Comparison of ENCODE assay signal across 28 mouse cellular contexts in genomic region chr10:9756546-9756945, GRCm38 (mm10).
DNase-seq lines count a peak whose midpoint lies in the region; ATAC-seq and TF ChIP-seq lines count a peak whose summit lies in the region.
"Had no signal": no experiment of that assay in that cellular context is flagged by ENCODE, and none has a peak within 500 bp of the region (broad histone marks: within the 10 kb centered on the region; RNA-seq: fewer than 3 reads in every experiment).

No protein-coding gene starts in this region.

- ATAC-seq in intestine, embryonic 15.5 days, result peak; percentile 69
- ATAC-seq in intestine, postnatal 0 days, result no peak; the same call in 1 of the 2 replicates
- ATAC-seq in midbrain, embryonic 14.5 days (ENCODE audit: low FRiP score, low TSS enrichment), result no peak
- ATAC-seq: forebrain, embryonic 13.5 days; forebrain, embryonic 16.5 days; hindbrain, postnatal 0 days; Patski had no signal

- peak; percentile 15 for DNase-seq in kidney, adult 2 months
- no peak for DNase-seq in kidney, adult 9 months
- no peak for DNase-seq in T-cell, adult 2 months (ENCODE audit: low spot score)
- no peak for DNase-seq in midbrain, embryonic 14.5 days
- DNase-seq: adrenal gland, adult 2 months; adrenal gland, postnatal 14 days; B cell, adult 2 months; cerebellum, adult 11 months; cerebellum, adult 2 months; cerebellum, adult 9-11 months; cerebellum, postnatal 25 days; gastrocnemius, postnatal 10 days; gastrocnemius, postnatal 36 days; heart, adult 2 months; heart, postnatal 14 days; heart, postnatal 4 days had no signal

- TF ChIP-seq CTCF in kidney, adult 2 months (conservative IDR thresholded peaks at IDR 0.05; ENCODE audit: insufficient read depth, insufficient read length, low read depth, low read length), result no peak
- TF ChIP-seq CTCF in intestine, postnatal 0 days (IDR thresholded peaks at IDR 0.05; ENCODE audit: low read depth), result no peak

- H3K4me1 ChIP-seq in kidney, adult 2 months (ENCODE audit: control insufficient read depth, insufficient read depth, low read length), result no peaks in the 10 kb centered on the region
- H3K4me1 ChIP-seq in intestine, embryonic 15.5 days (replicated peaks), result peaks cover 3% of the 10 kb centered on the region; the same call in 1 of the 2 replicates
- H3K4me1 ChIP-seq in intestine, postnatal 0 days (replicated peaks; ENCODE audit: control insufficient read depth, insufficient read depth, low read length), result no peaks in the 10 kb centered on the region
- H3K4me1 ChIP-seq in midbrain, embryonic 14.5 days (ENCODE audit: control insufficient read depth, insufficient read depth, low read length), result no peaks in the 10 kb centered on the region
- H3K4me1 ChIP-seq: forebrain, embryonic 10.5 days; forebrain, embryonic 13.5 days had no signal

- no peaks in the 10 kb centered on the region for H3K27me3 ChIP-seq in kidney, adult 2 months (replicated peaks; ENCODE audit: control insufficient read depth, insufficient read depth, low read length)
- no peaks in the 10 kb centered on the region for H3K27me3 ChIP-seq in intestine, embryonic 15.5 days (replicated peaks)
- no peaks in the 10 kb centered on the region for H3K27me3 ChIP-seq in intestine, postnatal 0 days (replicated peaks; ENCODE audit: control insufficient read depth, insufficient read depth, low read length)
- H3K27me3 ChIP-seq in midbrain, embryonic 14.5 days (ENCODE audit: control insufficient read depth, insufficient read depth, low read length), result no peaks in the 10 kb centered on the region
- H3K27me3 ChIP-seq: CH12.LX; forebrain, embryonic 13.5 days; heart, embryonic 13.5 days; Patski had no signal

- H3K4me3 ChIP-seq in kidney, adult 2 months (ENCODE audit: insufficient read depth, low read depth, low read length), result no peak overlapping the region
- no peak overlapping the region for H3K4me3 ChIP-seq in intestine, embryonic 15.5 days (replicated peaks)
- H3K4me3 ChIP-seq in intestine, postnatal 0 days (ENCODE audit: low read depth, low read length), result no peak overlapping the region
- H3K4me3 ChIP-seq in midbrain, embryonic 14.5 days (replicated peaks; ENCODE audit: low read depth, low read length), result no peak overlapping the region
- H3K4me3 ChIP-seq: forebrain, embryonic 10.5 days; forebrain, embryonic 13.5 days; heart, adult 2 months; heart, embryonic 10.5 days; heart, embryonic 13.5 days had no signal

- no peak overlapping the region for H3K9ac ChIP-seq in intestine, embryonic 15.5 days
- no peak overlapping the region for H3K9ac ChIP-seq in intestine, postnatal 0 days (ENCODE audit: low read depth, low read length)
- no peak overlapping the region for H3K9ac ChIP-seq in midbrain, embryonic 14.5 days (replicated peaks; ENCODE audit: low read length)
- H3K9ac ChIP-seq: forebrain, embryonic 13.5 days; heart, embryonic 13.5 days; hindbrain, embryonic 14.5 days had no signal

- no peak overlapping the region for H3K4me2 ChIP-seq in intestine, embryonic 15.5 days (replicated peaks)
- H3K4me2 ChIP-seq in intestine, postnatal 0 days (replicated peaks; ENCODE audit: low read depth), result peak overlapping the region; percentile 39
- H3K4me2 ChIP-seq in midbrain, embryonic 14.5 days (ENCODE audit: low read length), result no peak overlapping the region
- H3K4me2 ChIP-seq: forebrain, embryonic 13.5 days; heart, embryonic 13.5 days; hindbrain, embryonic 14.5 days had no signal

- H3K27ac ChIP-seq in kidney, adult 2 months (ENCODE audit: insufficient read depth, low read depth, low read length), result no peak overlapping the region
- H3K27ac ChIP-seq in intestine, embryonic 15.5 days, result no peak overlapping the region
- no peak overlapping the region for H3K27ac ChIP-seq in intestine, postnatal 0 days (ENCODE audit: low read depth, low read length)
- no peak overlapping the region for H3K27ac ChIP-seq in midbrain, embryonic 14.5 days (replicated peaks; ENCODE audit: low read depth, low read length)
- H3K27ac ChIP-seq: forebrain, embryonic 10.5 days; forebrain, embryonic 13.5 days; heart, adult 2 months; heart, embryonic 10.5 days; heart, embryonic 13.5 days; hindbrain, embryonic 14.5 days; hindbrain, postnatal 0 days had no signal

- WGBS in kidney, adult 2 months, result 49% methylated on average over 6 of the region's 6 CpGs
- 45% methylated on average over 6 of the region's 6 CpGs for WGBS in intestine, embryonic 15.5 days
- WGBS in intestine, postnatal 0 days, result 23% methylated on average over 6 of the region's 6 CpGs
- 72% methylated on average over 6 of the region's 6 CpGs for WGBS in midbrain, embryonic 14.5 days

- no peak for TF ChIP-seq POLR2A in kidney, adult 2 months (IDR thresholded peaks at IDR 0.05; ENCODE audit: low read depth, low read length)

- H3K36me3 ChIP-seq in kidney, adult 2 months (ENCODE audit: control insufficient read depth, insufficient read depth, low read length), result no peaks in the 10 kb centered on the region; the same call in 1 of the 2 replicates
- H3K36me3 ChIP-seq in intestine, embryonic 15.5 days, result no peaks in the 10 kb centered on the region
- H3K36me3 ChIP-seq in intestine, postnatal 0 days (ENCODE audit: control insufficient read depth, insufficient read depth), result peaks cover 5% of the 10 kb centered on the region; the same call in 1 of the 2 replicates
- H3K36me3 ChIP-seq in midbrain, embryonic 14.5 days (ENCODE audit: control insufficient read depth, insufficient read depth, low read length), result peaks cover 23% of the 10 kb centered on the region

- H3K9me3 ChIP-seq in intestine, embryonic 15.5 days, result no peaks in the 10 kb centered on the region
- no peaks in the 10 kb centered on the region for H3K9me3 ChIP-seq in intestine, postnatal 0 days (ENCODE audit: control insufficient read depth)
- H3K9me3 ChIP-seq in midbrain, embryonic 14.5 days (ENCODE audit: control insufficient read depth, low read length), result no peaks in the 10 kb centered on the region
- H3K9me3 ChIP-seq: forebrain, embryonic 10.5 days; forebrain, embryonic 13.5 days; G1E; heart, embryonic 10.5 days; heart, embryonic 13.5 days had no signal
